Mouse (Mus musculus) neural tube, embryonic 13.5 days (tissue): ENCODE results near the gene Rasgrp4. TPM values are rescaled to one million over a fixed set of nuclear protein-coding genes. Genes with fewer than 3 reads are reported as not detected.

Experiments
- ATAC-seq: fragments of 200-750 bp; cut with Nextera tagmentation; 2 replicates; pipeline ENCODE4 v1.8.0; 2017; ENCODE audit warnings: low read depth, mild to moderate bottlenecking, moderate TSS enrichment, moderate library complexity
- H3K27ac ChIP-seq: fragments of 300-500 bp; sonication (generic); replicated peaks from 2 replicates; pipeline ENCODE4 v1.5.1; 2015; ENCODE audit warnings: moderate library complexity, mild to moderate bottlenecking, inconsistent platforms
- H3K27me3 ChIP-seq: fragments of 300-500 bp; sonication (generic); 2 replicates; pipeline ENCODE4 v1.6.1; 2015; ENCODE audit warnings: mild to moderate bottlenecking, inconsistent platforms
- H3K36me3 ChIP-seq: fragments of 300-500 bp; sonication (generic); 2 replicates; pipeline ENCODE4 v1.6.1; 2015; ENCODE audit warnings: mild to moderate bottlenecking, inconsistent platforms
- H3K4me1 ChIP-seq: fragments of 300-500 bp; sonication (generic); replicated peaks from 2 replicates; pipeline ENCODE4 v1.6.1; 2015; ENCODE audit warnings: inconsistent platforms
- H3K4me2 ChIP-seq: fragments of 300-500 bp; sonication (generic); 2 replicates; pipeline ENCODE4 v1.6.1; 2015; ENCODE audit warnings: inconsistent platforms, mild to moderate bottlenecking, moderate library complexity
- H3K4me3 ChIP-seq: fragments of 300-500 bp; sonication (generic); 2 replicates; pipeline ENCODE4 v1.5.1; 2015; ENCODE audit warnings: mild to moderate bottlenecking, inconsistent platforms
- H3K9ac ChIP-seq: fragments of 300-500 bp; sonication (generic); 2 replicates; pipeline ENCODE4 v1.6.1; 2015; ENCODE audit warnings: moderate library complexity, mild to moderate bottlenecking, inconsistent platforms
- H3K9me3 ChIP-seq: fragments of 300-500 bp; sonication (generic); 2 replicates; pipeline ENCODE4 v1.6.1; 2016; ENCODE audit warnings: inconsistent platforms
- WGBS: fragments of 180-500 bp; shearing (Covaris S2); methylation state at CpG from one replicate; pipeline ENCODE4 v1.1.7; 2015; 5-methylcytosine and 5-hydroxymethylcytosine counted together
- polyA plus RNA-seq: library from polyadenylated mRNA; unstranded; fragments of >200 nt; fragmentation: Nextera tagmentation; extraction: Ambion mirVana; gene quantifications from 2 replicates; pipeline ENCODE4 v1.2.1, GENCODE M21; 2015

The Rasgrp4 gene
- polyA plus RNA-seq, result 0.52 and 0.68 TPM in 2 replicates

GRCm38 (mm10) chr7:29134693-29135386, at the start of gene Rasgrp4:
Gene Rasgrp4, plus strand, starts transcription at chr7:29134851.
- Histone ChIP-seq H3K36me3 (no peaks in the 10 kb centered on the region), H3K9me3 (no peaks in the 10 kb centered on the region), H3K4me2 (peak within 1 kb of the TSS; percentile 46), H3K27ac (no peak within 1 kb of the TSS), H3K4me3 (peak within 1 kb of the TSS; percentile 23), H3K4me1 (peaks cover 8% of the 10 kb centered on the region; the same call in 1 of the 2 replicates), H3K27me3 (peaks cover 26% of the 10 kb centered on the region), H3K9ac (peak within 1 kb of the TSS; percentile 53)
- no peak; the same call in 1 of the 2 replicates for ATAC-seq
- WGBS, result 3% methylated on average over 15 of the region's 20 CpGs

GRCm38 (mm10) chr7:29085981-29086380, 48.7 kb upstream of the Rasgrp4 start:
- no peak for ATAC-seq
- WGBS, result 88% methylated on average over 30 of the region's 30 CpGs
- H3K9me3 ChIP-seq, result no peaks in the 10 kb centered on the region
- H3K27me3 ChIP-seq, result no peaks in the 10 kb centered on the region
- H3K36me3 ChIP-seq, result no peaks in the 10 kb centered on the region
- H3K9ac ChIP-seq, result no peak overlapping the region
- no peak overlapping the region for H3K27ac ChIP-seq
- no peak overlapping the region for H3K4me2 ChIP-seq
- H3K4me1 ChIP-seq, result no peaks in the 10 kb centered on the region
- no peak overlapping the region for H3K4me3 ChIP-seq

- Histone ChIP-seq H3K36me3 (no peaks in the 10 kb centered on the region), H3K27ac (no peak overlapping the region), H3K9me3 (no peaks in the 10 kb centered on the region), H3K4me3 (no peak overlapping the region), H3K9ac (no peak overlapping the region), H3K4me2 (no peak overlapping the region), H3K4me1 (no peaks in the 10 kb centered on the region), H3K27me3 (no peaks in the 10 kb centered on the region)
- no peak for ATAC-seq
- 92% methylated on average over 10 of the region's 10 CpGs for WGBS
Observed at GRCm38 (mm10) chr7:29086902-29087301, 47.7 kb upstream of the Rasgrp4 start.

GRCm38 (mm10) chr7:29088817-29089216, 45.8 kb upstream of the Rasgrp4 start:
- Histone ChIP-seq H3K27ac (no peak overlapping the region), H3K4me3 (no peak overlapping the region), H3K4me1 (no peaks in the 10 kb centered on the region), H3K27me3 (no peaks in the 10 kb centered on the region), H3K9me3 (no peaks in the 10 kb centered on the region), H3K36me3 (no peaks in the 10 kb centered on the region), H3K4me2 (no peak overlapping the region), H3K9ac (no peak overlapping the region)
- ATAC-seq, result no peak
- 84% methylated on average over 6 of the region's 6 CpGs for WGBS

- H3K4me2 ChIP-seq, result no peak overlapping the region
- 83% methylated on average over 16 of the region's 16 CpGs for WGBS
- no peaks in the 10 kb centered on the region for H3K4me1 ChIP-seq
- no peak for ATAC-seq
- H3K27me3 ChIP-seq, result no peaks in the 10 kb centered on the region
- H3K9me3 ChIP-seq, result no peaks in the 10 kb centered on the region
- no peaks in the 10 kb centered on the region for H3K36me3 ChIP-seq
- H3K27ac ChIP-seq, result no peak overlapping the region
- no peak overlapping the region for H3K4me3 ChIP-seq
- H3K9ac ChIP-seq, result no peak overlapping the region
Observed at GRCm38 (mm10) chr7:29097131-29097530, 37.5 kb upstream of the Rasgrp4 start.

- H3K4me1 ChIP-seq, result no peaks in the 10 kb centered on the region
- no peak overlapping the region for H3K4me3 ChIP-seq
- H3K36me3 ChIP-seq, result no peaks in the 10 kb centered on the region
- no peaks in the 10 kb centered on the region for H3K27me3 ChIP-seq
- 93% methylated on average over 12 of the region's 12 CpGs for whole genome bisulfite sequencing
- H3K27ac ChIP-seq, result no peak overlapping the region
- H3K4me2 ChIP-seq, result no peak overlapping the region
- H3K9me3 ChIP-seq, result no peaks in the 10 kb centered on the region
- ATAC-seq, result no peak
- H3K9ac ChIP-seq, result no peak overlapping the region
Observed at GRCm38 (mm10) chr7:29101286-29102017, 33.2 kb upstream of the Rasgrp4 start.

- H3K36me3 ChIP-seq, result no peaks in the 10 kb centered on the region
- peak overlapping the region; percentile 50 for H3K4me2 ChIP-seq
- H3K9ac ChIP-seq, result peak overlapping the region; percentile 47
- H3K27me3 ChIP-seq, result no peaks in the 10 kb centered on the region
- peak; percentile 56 for ATAC-seq
- H3K27ac ChIP-seq, result no peak overlapping the region
- H3K4me1 ChIP-seq, result peaks cover 10% of the 10 kb centered on the region; the same call in 1 of the 2 replicates
- H3K9me3 ChIP-seq, result no peaks in the 10 kb centered on the region
- H3K4me3 ChIP-seq, result peak overlapping the region; percentile 15
- WGBS, result 27% methylated on average over 38 of the region's 38 CpGs
Observed at GRCm38 (mm10) chr7:29108992-29109955, 25.4 kb upstream of the Rasgrp4 start.

- Histone ChIP-seq H3K9ac (no peak overlapping the region), H3K27me3 (peaks cover 4% of the 10 kb centered on the region; the same call in 1 of the 2 replicates)
- ATAC-seq, result no peak
Observed at GRCm38 (mm10) chr7:29118142-29118851, 16.4 kb upstream of the Rasgrp4 start.

GRCm38 (mm10) chr7:29119526-29119925, 15.1 kb upstream of the Rasgrp4 start:
- peaks cover 5% of the 10 kb centered on the region for H3K4me1 ChIP-seq
- H3K9me3 ChIP-seq, result no peaks in the 10 kb centered on the region
- H3K9ac ChIP-seq, result no peak overlapping the region
- no peaks in the 10 kb centered on the region for H3K36me3 ChIP-seq
- H3K27me3 ChIP-seq, result peaks cover 13% of the 10 kb centered on the region; the same call in 1 of the 2 replicates
- ATAC-seq, result no peak
- no peak overlapping the region for H3K27ac ChIP-seq
- no peak overlapping the region for H3K4me3 ChIP-seq
- H3K4me2 ChIP-seq, result no peak overlapping the region
- WGBS, result 69% methylated on average over 1 of the region's 1 CpGs

More at GRCm38 (mm10) chr7:29118142-29118851, 16.4 kb upstream of the Rasgrp4 start:
- H3K4me2 ChIP-seq, result 0 out of 2 replicates have a peak overlapping the region, but pooled peaks have one; percentile 16
- H3K4me3 ChIP-seq, result no peak overlapping the region
- no peaks in the 10 kb centered on the region for H3K9me3 ChIP-seq
- no peak overlapping the region for H3K27ac ChIP-seq
- no peaks in the 10 kb centered on the region for H3K4me1 ChIP-seq
- 8% methylated on average over 18 of the region's 18 CpGs for WGBS
- no peaks in the 10 kb centered on the region for H3K36me3 ChIP-seq

- Histone ChIP-seq H3K27ac (no peak overlapping the region), H3K4me1 (peaks cover 11% of the 10 kb centered on the region), H3K9ac (no peak overlapping the region), H3K27me3 (peaks cover 24% of the 10 kb centered on the region), H3K4me3 (no peak overlapping the region), H3K36me3 (no peaks in the 10 kb centered on the region), H3K4me2 (no peak overlapping the region), H3K9me3 (no peaks in the 10 kb centered on the region)
- ATAC-seq, result no peak
- WGBS, result 90% methylated on average over 9 of the region's 9 CpGs
Observed at GRCm38 (mm10) chr7:29122821-29123220, 11.8 kb upstream of the Rasgrp4 start.
